29 mouse cellular contexts compared by ENCODE assay signal in genomic region chr19:6525023-6525422, GRCm38 (mm10). TPM values are rescaled to one million over a fixed set of nuclear protein-coding genes. Genes with fewer than 3 reads are reported as not detected.
"Had no signal": no experiment of that assay in that cellular context is flagged by ENCODE, and none has a peak within 500 bp of the region (broad histone marks: within the 10 kb centered on the region; RNA-seq: fewer than 3 reads in every experiment).

No protein-coding gene starts in this region.

- H3K4me3 ChIP-seq: heart, adult 2 months; heart, embryonic 12.5 days; hindbrain, embryonic 10.5 days; hindbrain, embryonic 12.5 days; intestine, embryonic 15.5 days; left cerebral cortex, adult 2 months; limb, embryonic 10.5 days; limb, embryonic 12.5 days; liver, embryonic 13.5 days had no signal

- H3K36me3 ChIP-seq: heart, embryonic 12.5 days; intestine, embryonic 15.5 days; limb, embryonic 10.5 days; limb, embryonic 12.5 days; liver, embryonic 13.5 days had no signal

- H3K4me1 ChIP-seq: intestine, embryonic 15.5 days; limb, embryonic 12.5 days; liver, embryonic 13.5 days had no signal

- DNase-seq: gastrocnemius, postnatal 14 days; gastrocnemius, postnatal 36 days; heart, adult 11 months; heart, adult 2 months; heart, postnatal 10 days; heart, postnatal 4 days; kidney, adult 18-20 months; kidney, adult 8-10 months; kidney, postnatal 10 days; kidney, postnatal 25 days; liver; liver, embryonic 13.5 days had no signal

- H3K9me3 ChIP-seq: heart, embryonic 12.5 days; hindbrain, embryonic 10.5 days; hindbrain, embryonic 12.5 days; intestine, embryonic 15.5 days; limb, embryonic 10.5 days; limb, embryonic 12.5 days; liver, embryonic 13.5 days had no signal

- H3K27me3 ChIP-seq: hindbrain, embryonic 12.5 days had no signal

- H3K27ac ChIP-seq: heart, adult 2 months; hindbrain, embryonic 12.5 days; hindbrain, embryonic 14.5 days; intestine, embryonic 15.5 days; left cerebral cortex, adult 2 months; limb, embryonic 10.5 days; limb, embryonic 12.5 days; liver, embryonic 13.5 days had no signal

RNA-seq across cellular contexts. Expression of gene Slc22a12, which starts 17.8 kb away (rescaled TPM):
- total RNA-seq: gastrocnemius, adult 8-10 months; gastrocnemius, postnatal 14 days; gastrocnemius, postnatal 36 days; heart, adult 2 months; heart, postnatal 10 days; heart, postnatal 25 days; heart, postnatal 4 days had no signal
- polyA plus RNA-seq: heart, adult 2 months; heart, embryonic 12.5 days; heart, embryonic 14.5 days; heart, embryonic 16.5 days; hindbrain, embryonic 10.5 days; hindbrain, embryonic 12.5 days; hindbrain, embryonic 14.5 days; hindbrain, embryonic 16.5 days; inflammation-experienced regulatory T-cells, adult 6 months; intestine, postnatal 0 days; limb, embryonic 10.5 days; limb, embryonic 12.5 days; limb, embryonic 14.5 days; liver, embryonic 11.5 days; liver, embryonic 13.5 days had no signal
